Mouse (Mus musculus) stomach, embryonic 16.5 days (tissue): ENCODE results near the gene Ncan. TPM values are rescaled to one million over a fixed set of nuclear protein-coding genes. Genes with fewer than 3 reads are reported as not detected.

Experiments
- ATAC-seq: fragments of 200-750 bp; cut with Nextera tagmentation; 2 replicates; pipeline ENCODE4 v1.8.0; 2017; ENCODE audit warnings: moderate number of reproducible peaks, moderate TSS enrichment; ENCODE audit not compliant: insufficient read depth, low FRiP score
- H3K27ac ChIP-seq: fragments of 300-500 bp; sonication (generic); 2 replicates; pipeline ENCODE4 v1.5.1; 2014; ENCODE audit warnings: low read length
- H3K27me3 ChIP-seq: fragments of 300-500 bp; sonication (generic); 2 replicates; pipeline ENCODE4 v1.6.1; 2014; ENCODE audit warnings: low read length, control low read depth, mixed read lengths; ENCODE audit not compliant: control insufficient read depth, insufficient read depth
- H3K36me3 ChIP-seq: fragments of 300-500 bp; sonication (generic); 2 replicates; pipeline ENCODE4 v1.6.1; 2014; ENCODE audit warnings: low read length; ENCODE audit not compliant: control insufficient read depth, insufficient read depth
- H3K4me1 ChIP-seq: fragments of 300-500 bp; sonication (generic); 2 replicates; pipeline ENCODE4 v1.6.1; 2014; ENCODE audit warnings: low read length, control low read depth, mixed read lengths; ENCODE audit not compliant: control insufficient read depth, insufficient read depth
- H3K4me2 ChIP-seq: fragments of 300-500 bp; sonication (generic); 2 replicates; pipeline ENCODE4 v1.6.1; 2014; ENCODE audit warnings: low read depth, low read length, mixed read lengths
- H3K4me3 ChIP-seq: fragments of 300-500 bp; sonication (generic); replicated peaks from 2 replicates; pipeline ENCODE4 v1.5.1; 2014; ENCODE audit warnings: mild to moderate bottlenecking, low read length
- H3K9ac ChIP-seq: fragments of 300-500 bp; sonication (generic); 2 replicates; pipeline ENCODE4 v1.6.1; 2014; ENCODE audit warnings: low read length
- H3K9me3 ChIP-seq: fragments of 300-500 bp; sonication (generic); replicated peaks from 2 replicates; pipeline ENCODE4 v1.6.1; 2016; ENCODE audit warnings: low read length, control low read depth; ENCODE audit not compliant: control insufficient read depth
- WGBS: fragments of 180-500 bp; shearing (Covaris S2); extraction: QIAGEN DNeasy Blood & Tissue Kit; methylation state at CpG from one replicate; pipeline ENCODE4 v1.1.7; 2014; 5-methylcytosine and 5-hydroxymethylcytosine counted together
- polyA plus RNA-seq: library from polyadenylated mRNA; unstranded; fragments of >200 nt; fragmentation: Nextera tagmentation; extraction: Ambion mirVana; gene quantifications from 2 replicates; pipeline ENCODE4 v1.2.1, GENCODE M21; 2015

The Ncan gene
- polyA plus RNA-seq, 1 experiment from 2014 or later = 0.96 TPM

- Histone ChIP-seq H3K27me3 (no peaks in the 10 kb centered on the region), H3K36me3 (no peaks in the 10 kb centered on the region), H3K4me1 (no peaks in the 10 kb centered on the region; the same call in 1 of the 2 replicates), H3K9me3 (no peaks in the 10 kb centered on the region), H3K27ac (no peak overlapping the region), H3K9ac (peak overlapping the region; percentile 31; the same call in 1 of the 2 replicates), H3K4me2 (peak overlapping the region; percentile 36), H3K4me3 (no peak overlapping the region; the same call in 1 of the 2 replicates)
- WGBS = 14% methylated on average over 22 of the region's 22 CpGs
- peak; percentile 92 for ATAC-seq
Measured at GRCm38 (mm10) chr8:70152537-70153257, 32.0 kb upstream of the Ncan start.

GRCm38 (mm10) chr8:70150158-70150557, 29.5 kb upstream of the Ncan start:
- no peak overlapping the region for H3K27ac ChIP-seq
- H3K4me2 ChIP-seq = no peak overlapping the region
- 18% methylated on average over 13 of the region's 13 CpGs for WGBS
- H3K9ac ChIP-seq = peak overlapping the region; percentile 47; the same call in 1 of the 2 replicates
- ATAC-seq = no peak; the same call in 1 of the 2 replicates
- no peaks in the 10 kb centered on the region for H3K9me3 ChIP-seq
- H3K4me1 ChIP-seq = no peaks in the 10 kb centered on the region; the same call in 1 of the 2 replicates
- no peaks in the 10 kb centered on the region for H3K27me3 ChIP-seq
- no peak overlapping the region for H3K4me3 ChIP-seq
- no peaks in the 10 kb centered on the region for H3K36me3 ChIP-seq

GRCm38 (mm10) chr8:70147678-70148607, 27.3 kb upstream of the Ncan start:
- 80% methylated on average over 7 of the region's 7 CpGs for WGBS
- Histone ChIP-seq H3K4me1 (no peaks in the 10 kb centered on the region; the same call in 1 of the 2 replicates), H3K9ac (no peak overlapping the region), H3K4me3 (no peak overlapping the region), H3K4me2 (no peak overlapping the region), H3K27ac (no peak overlapping the region), H3K27me3 (no peaks in the 10 kb centered on the region), H3K36me3 (peaks cover 5% of the 10 kb centered on the region; the same call in 1 of the 2 replicates), H3K9me3 (no peaks in the 10 kb centered on the region)
- ATAC-seq = no peak

DNA sequence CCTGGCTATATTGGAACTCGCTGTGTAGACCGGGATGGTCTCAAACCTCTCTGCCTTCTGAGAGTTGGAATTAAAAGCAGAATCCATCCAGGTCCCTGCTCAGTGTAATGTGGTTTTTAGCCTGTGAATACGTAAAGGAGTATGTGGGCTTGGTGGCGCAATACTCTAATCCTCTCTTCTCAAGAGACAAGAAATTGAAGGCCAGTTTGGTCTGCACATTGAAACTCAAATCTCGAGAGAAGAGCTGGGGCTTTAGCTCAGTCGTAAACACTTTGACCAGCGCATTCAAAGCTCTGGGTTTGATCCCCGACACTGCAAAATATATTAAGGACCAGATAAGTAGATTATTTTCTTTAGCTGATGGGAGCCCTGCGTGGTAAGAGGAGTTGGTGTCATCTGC, 19.3 kb upstream of the Ncan start:
- no peak for ATAC-seq
- peak overlapping the region; percentile 60 for H3K4me2 ChIP-seq
- peaks cover 7% of the 10 kb centered on the region; the same call in 1 of the 2 replicates for H3K36me3 ChIP-seq
- H3K9me3 ChIP-seq = no peaks in the 10 kb centered on the region
- peaks cover 15% of the 10 kb centered on the region for H3K4me1 ChIP-seq
- peak overlapping the region; percentile 73 for H3K9ac ChIP-seq
- H3K27ac ChIP-seq = peak overlapping the region; percentile 70
- WGBS = 3% methylated on average over 9 of the region's 9 CpGs
- peak overlapping the region; percentile 65 for H3K4me3 ChIP-seq
- no peaks in the 10 kb centered on the region for H3K27me3 ChIP-seq

DNA sequence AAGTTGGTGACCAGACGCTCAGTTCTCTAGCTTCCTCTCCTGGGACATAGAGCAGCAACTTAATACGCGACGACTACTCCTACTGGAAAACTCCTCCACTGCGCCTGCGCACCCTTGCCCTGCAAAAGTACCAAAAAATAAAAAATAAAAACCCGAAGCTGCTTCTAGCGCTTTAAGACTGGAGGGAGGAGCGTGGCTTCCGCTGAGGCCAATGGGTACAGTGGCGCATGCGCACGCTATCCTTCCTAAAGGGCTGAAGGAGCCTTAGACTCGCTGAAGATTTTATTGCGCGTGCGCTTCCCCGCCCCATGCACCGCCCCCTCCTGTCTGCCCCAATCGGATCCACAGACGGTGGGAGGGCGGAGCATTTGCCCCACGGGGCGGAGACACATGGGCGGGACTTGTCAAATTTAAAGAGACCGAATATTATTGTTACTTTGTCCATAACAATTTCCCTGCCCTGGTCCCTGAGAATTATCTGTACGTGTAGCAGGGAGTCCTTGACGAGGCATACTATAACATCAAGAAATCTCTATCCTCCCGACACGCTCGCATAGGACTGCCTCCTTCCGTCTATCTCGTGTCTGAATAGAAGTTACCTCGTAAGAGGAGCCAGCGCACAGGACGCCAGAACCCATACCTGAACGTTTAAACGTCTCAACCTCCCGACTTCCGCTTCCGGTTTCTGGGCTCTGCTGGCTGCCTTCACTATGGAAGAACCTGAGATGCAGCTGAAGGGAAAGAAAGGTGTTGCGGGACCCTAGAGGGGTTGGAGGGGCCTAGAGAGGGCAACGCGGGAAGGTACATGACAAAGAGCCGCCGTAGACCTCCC, 18.6 kb upstream of the Ncan start, which contains the start of the genes Rfxank, Borcs8 and Mef2b:
Gene Rfxank (minus strand): TSS at position 129 of the 832 bp plus-strand sequence.
Gene Borcs8 (plus strand): TSS at position 474 of the 832 bp plus-strand sequence.
Gene Mef2b (plus strand): TSS at position 686 of the 832 bp plus-strand sequence.
- Histone ChIP-seq H3K36me3 (peaks cover 7% of the 10 kb centered on the region; the same call in 1 of the 2 replicates), H3K9ac (peak within 1 kb of the TSS; percentile 78), H3K9me3 (no peaks in the 10 kb centered on the region), H3K4me2 (peak within 1 kb of the TSS; percentile 70), H3K4me3 (peak within 1 kb of the TSS; percentile 65), H3K27ac (peak within 1 kb of the TSS; percentile 78), H3K4me1 (peaks cover 15% of the 10 kb centered on the region), H3K27me3 (no peaks in the 10 kb centered on the region)
- under 1% methylated on average over 46 of the region's 46 CpGs for WGBS
- ATAC-seq = peak; percentile 98

DNA sequence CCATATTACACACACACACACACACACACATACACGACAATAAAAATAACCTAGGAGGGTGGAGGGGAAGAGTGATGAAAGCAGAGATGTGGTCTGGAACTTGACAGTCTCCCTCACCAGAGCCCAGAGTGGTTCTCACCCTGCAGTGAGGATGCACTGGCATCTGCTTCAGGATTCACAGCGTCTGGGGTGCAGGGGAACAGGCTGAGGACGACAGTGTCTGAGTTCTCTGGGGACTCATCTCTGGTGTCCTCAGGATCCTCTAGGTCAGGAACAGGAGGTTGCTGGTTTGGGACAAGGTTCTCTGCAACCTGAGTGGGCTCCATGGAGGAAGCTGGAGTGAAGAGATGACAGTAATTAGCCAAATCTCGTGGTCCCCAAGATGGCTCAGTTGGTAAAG, 17.2 kb upstream of the Ncan start:
- Histone ChIP-seq H3K27me3 (no peaks in the 10 kb centered on the region), H3K9ac (peak overlapping the region; percentile 78), H3K27ac (no peak overlapping the region), H3K4me2 (peak overlapping the region; percentile 70; the same call in 1 of the 2 replicates), H3K4me3 (peak overlapping the region; percentile 65), H3K36me3 (peaks cover 1% of the 10 kb centered on the region), H3K9me3 (no peaks in the 10 kb centered on the region), H3K4me1 (peaks cover 15% of the 10 kb centered on the region)
- no peak for ATAC-seq
- WGBS = 67% methylated on average over 4 of the region's 4 CpGs

- no peak for ATAC-seq
- Histone ChIP-seq H3K9ac (no peak overlapping the region), H3K9me3 (no peaks in the 10 kb centered on the region), H3K27me3 (no peaks in the 10 kb centered on the region), H3K4me1 (peaks cover 15% of the 10 kb centered on the region), H3K27ac (no peak overlapping the region), H3K4me2 (no peak overlapping the region), H3K4me3 (no peak overlapping the region), H3K36me3 (no peaks in the 10 kb centered on the region; the same call in 1 of the 2 replicates)
- 93% methylated on average over 4 of the region's 4 CpGs for WGBS
Measured at GRCm38 (mm10) chr8:70136591-70136990, 15.9 kb upstream of the Ncan start.

DNA sequence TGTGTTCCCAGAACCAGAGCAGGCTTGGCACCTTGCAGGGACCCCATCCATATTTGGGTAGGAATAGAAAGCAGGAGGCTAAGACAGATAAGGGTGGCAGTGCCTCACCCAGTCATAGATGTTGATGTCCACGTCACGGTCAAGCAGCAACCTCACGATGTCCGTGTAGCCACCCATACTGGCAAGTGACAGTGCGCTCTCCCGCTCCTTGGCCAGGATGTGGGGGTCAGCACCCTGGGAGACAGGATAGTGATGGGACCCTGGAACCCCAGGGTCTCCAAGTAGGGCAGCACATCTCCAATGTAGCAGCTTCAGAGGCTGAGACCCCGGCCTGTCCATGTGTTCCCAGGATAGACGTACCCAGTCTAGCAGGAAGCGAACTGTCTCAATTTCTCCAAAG, 14.3 kb upstream of the Ncan start:
- H3K27me3 ChIP-seq = no peaks in the 10 kb centered on the region
- H3K4me3 ChIP-seq = no peak overlapping the region
- H3K4me1 ChIP-seq = peaks cover 8% of the 10 kb centered on the region; the same call in 1 of the 2 replicates
- no peaks in the 10 kb centered on the region; the same call in 1 of the 2 replicates for H3K36me3 ChIP-seq
- 88% methylated on average over 9 of the region's 9 CpGs for WGBS
- no peak overlapping the region for H3K27ac ChIP-seq
- H3K9ac ChIP-seq = no peak overlapping the region
- H3K4me2 ChIP-seq = no peak overlapping the region
- no peak for ATAC-seq
- H3K9me3 ChIP-seq = no peaks in the 10 kb centered on the region
